Mouse (Mus musculus) heart, adult 2 months (tissue): ENCODE data around the gene Nfic. TPM values are rescaled to one million over a fixed set of nuclear protein-coding genes. Genes with fewer than 3 reads are reported as not detected.

ENCODE experiments used
- DNase-seq, 2 experiments: peaks; one replicate each; pipeline ENCODE4 v3.0.0; 2021
- H3K27ac ChIP-seq: fragments of 200-600 bp; 2 replicates; pipeline ENCODE4 v1.8.1; 2022
- H3K27me3 ChIP-seq: fragments of 200-500 bp; 2 replicates; pipeline ENCODE4 v1.6.1; 2012; ENCODE audit warnings: mild to moderate bottlenecking, low read length, inconsistent platforms, mixed read lengths; ENCODE audit not compliant: control insufficient read depth, insufficient read depth
- H3K36me3 ChIP-seq: fragments of 200-500 bp; 2 replicates; pipeline ENCODE4 v1.6.1; 2012; ENCODE audit warnings: low read length, inconsistent platforms; ENCODE audit not compliant: control insufficient read depth, insufficient read depth
- H3K4me1 ChIP-seq: fragments of 200-500 bp; 2 replicates; pipeline ENCODE4 v1.6.1; 2011; ENCODE audit warnings: low read length; ENCODE audit not compliant: control insufficient read depth, insufficient read depth
- H3K4me3 ChIP-seq: fragments of 200-600 bp; 2 replicates; pipeline ENCODE4 v1.8.1; 2022
- H3K79me2 ChIP-seq: fragments of 200-500 bp; replicated peaks from 2 replicates; pipeline ENCODE4 v1.6.1; 2012; ENCODE audit warnings: mild to moderate bottlenecking, inconsistent platforms, low read length, moderate library complexity, mixed read lengths; ENCODE audit not compliant: control insufficient read depth, insufficient read depth
- H3K9ac ChIP-seq: fragments of 200-500 bp; 2 replicates; pipeline ENCODE4 v1.6.1; 2012; ENCODE audit warnings: low read depth, mild to moderate bottlenecking, control low read depth, inconsistent platforms, low read length, mixed read lengths
- CTCF ChIP-seq: fragments of 200-600 bp; IDR thresholded peaks from 2 replicates; pipeline ENCODE4 v1.8.1; 2022; ENCODE audit warnings: antibody characterized with exemption, mild to moderate bottlenecking, moderate library complexity
- EP300 ChIP-seq: fragments of 200-500 bp; IDR thresholded peaks from 2 replicates; pipeline ENCODE4 v1.6.1; 2011; ENCODE audit warnings: low read depth, low read length, control low read depth; ENCODE audit not compliant: insufficient read depth
- POLR2A ChIP-seq: fragments of 200-500 bp; IDR thresholded peaks from 2 replicates; pipeline ENCODE4 v1.6.1; 2011; ENCODE audit warnings: mild to moderate bottlenecking, low read depth, low read length, control low read depth; ENCODE audit not compliant: insufficient read depth
- WGBS: fragments of 180-500 bp; shearing (Covaris S2); methylation state at CpG from one replicate; pipeline ENCODE4 v1.1.7; 2018; 5-methylcytosine and 5-hydroxymethylcytosine counted together
- intact Hi-C: fragments of 180-260 bp; cut with DNase I; formaldehyde crosslinking; loops from one replicate; pipeline ENCODE4 v1.15.1; 2025
- polyA plus RNA-seq: library from polyadenylated mRNA; depleted of rRNA; stranded (reverse); fragments of >200 nt; gene quantifications from 2 replicates; pipeline ENCODE4 v1.2.3, GENCODE M21; 2012
- total RNA-seq, 2 experiments: library from RNA; stranded (reverse); gene quantifications; 2 replicates each; pipeline ENCODE4 v1.2.3; 2021

Nfic gene
- total and polyA plus RNA-seq, 3 experiments: 80.1 to 104 (median 94.2) TPM

DNA sequence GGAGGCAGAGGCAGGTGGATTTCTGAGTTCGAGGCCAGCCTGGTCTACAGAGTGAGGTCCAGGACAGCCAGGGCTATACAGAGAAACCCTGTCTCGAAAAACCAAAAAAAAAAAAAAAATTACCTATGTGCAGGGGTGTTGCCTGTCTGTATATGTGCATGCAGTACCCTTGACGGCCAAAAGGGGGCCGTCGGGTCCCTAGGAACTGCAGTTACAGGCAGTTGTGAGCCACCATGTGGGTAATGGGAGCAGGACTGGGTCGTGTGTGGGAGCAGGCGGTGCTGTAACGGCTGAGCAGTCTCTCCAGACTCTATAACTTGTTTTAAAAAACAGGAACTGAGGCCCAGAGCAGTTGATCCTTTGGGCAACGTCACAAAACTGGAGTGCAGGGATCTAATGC, 28.5 kb upstream of the Nfic start:
- TF ChIP-seq CTCF: peak; percentile 59
- no peak for TF ChIP-seq POLR2A

GRCm38 (mm10) chr10:81482533-81482889, 27.1 kb upstream of the Nfic start, which contains the start of gene Celf5:
Celf5 (minus strand) TSS chr10:81482709.
- peak; percentile 84 for TF ChIP-seq CTCF
- TF ChIP-seq POLR2A: no peak
- TF ChIP-seq EP300: no peak
- Histone ChIP-seq H3K36me3 (no peaks in the 10 kb centered on the region), H3K79me2 (no peaks in the 10 kb centered on the region), H3K27me3 (no peaks in the 10 kb centered on the region), H3K27ac (no peak within 1 kb of the TSS), H3K4me1 (peaks cover 3% of the 10 kb centered on the region; the same call in 1 of the 2 replicates), H3K4me3 (peak within 1 kb of the TSS; percentile 52), H3K9ac (peak within 1 kb of the TSS; percentile 72)
- under 1% methylated on average over 36 of the region's 36 CpGs for WGBS
- intact Hi-C loops: no loop called here
- peak; percentile 67 to 84 for DNase-seq

More for the DNA sequence above, 28.5 kb upstream of the Nfic start:
- H3K27ac ChIP-seq: no peak overlapping the region
- peaks cover 3% of the 10 kb centered on the region; the same call in 1 of the 2 replicates for H3K4me1 ChIP-seq
- no peaks in the 10 kb centered on the region for H3K79me2 ChIP-seq
- no peak overlapping the region for H3K9ac ChIP-seq
- no peaks in the 10 kb centered on the region for H3K36me3 ChIP-seq
- no peaks in the 10 kb centered on the region for H3K27me3 ChIP-seq
- WGBS: 18% methylated on average over 9 of the region's 9 CpGs
- intact Hi-C loops: no loop called here
- H3K4me3 ChIP-seq: no peak overlapping the region
- DNase-seq: no peak

GRCm38 (mm10) chr10:81481605-81482532, 26.4 kb upstream of the Nfic start:
- Histone ChIP-seq H3K9ac (peak overlapping the region; percentile 72), H3K27ac (no peak overlapping the region), H3K36me3 (no peaks in the 10 kb centered on the region), H3K79me2 (no peaks in the 10 kb centered on the region), H3K4me3 (peak overlapping the region; percentile 52), H3K27me3 (peaks cover 3% of the 10 kb centered on the region; the same call in 1 of the 2 replicates), H3K4me1 (peaks cover 3% of the 10 kb centered on the region; the same call in 1 of the 2 replicates)
- intact Hi-C loops: no loop called here
- peak in 1 of 2 experiments; percentile 23 for DNase-seq
- no peak for TF ChIP-seq EP300
- TF ChIP-seq POLR2A: no peak
- TF ChIP-seq CTCF: no peak
- WGBS: 3% methylated on average over 34 of the region's 35 CpGs

GRCm38 (mm10) chr10:81474461-81474860, 19.0 kb upstream of the Nfic start:
- Histone ChIP-seq H3K4me3 (no peak overlapping the region), H3K9ac (no peak overlapping the region), H3K36me3 (no peaks in the 10 kb centered on the region), H3K27ac (no peak overlapping the region), H3K27me3 (peaks cover 7% of the 10 kb centered on the region), H3K79me2 (no peaks in the 10 kb centered on the region), H3K4me1 (no peaks in the 10 kb centered on the region)
- intact Hi-C loops: no loop called here
- 73% methylated on average over 10 of the region's 10 CpGs for WGBS
- TF ChIP-seq CTCF (no peak), EP300 (no peak), POLR2A (no peak)
- no peak for DNase-seq

- DNase-seq: no peak
- intact Hi-C loops: no loop called here
- H3K36me3 ChIP-seq: no peaks in the 10 kb centered on the region
- no peak for TF ChIP-seq POLR2A
- TF ChIP-seq EP300: no peak
- no peak for TF ChIP-seq CTCF
- H3K9ac ChIP-seq: no peak overlapping the region
- peaks cover 7% of the 10 kb centered on the region for H3K27me3 ChIP-seq
- no peaks in the 10 kb centered on the region for H3K4me1 ChIP-seq
- H3K27ac ChIP-seq: no peak overlapping the region
- no peaks in the 10 kb centered on the region for H3K79me2 ChIP-seq
- WGBS: 3% methylated on average over 22 of the region's 22 CpGs
- no peak overlapping the region for H3K4me3 ChIP-seq
Measured at GRCm38 (mm10) chr10:81473003-81473451, 17.6 kb upstream of the Nfic start.
